Mouse (Mus musculus) ES-E14 (cell line): ENCODE measurements around the gene Serinc2. TPM values are rescaled to one million over a fixed set of nuclear protein-coding genes. Genes with fewer than 3 reads are reported as not detected.

Experiments used
- DNase-seq: peaks from one replicate; pipeline ENCODE4 v3.0.0-alpha.2; 2013; ENCODE audit warnings: low read depth, low spot score
- H3K27ac ChIP-seq: 2 replicates; pipeline ENCODE4 v1.5.1; 2012; ENCODE audit warnings: low read depth, mild to moderate bottlenecking, low read length, moderate library complexity, mixed read lengths; ENCODE audit not compliant: poor library complexity, insufficient read depth, severe bottlenecking
- H3K36me3 ChIP-seq: 2 replicates; pipeline ENCODE4 v1.6.1; 2012; ENCODE audit warnings: mild to moderate bottlenecking, low read length, moderate library complexity, mixed read lengths; ENCODE audit not compliant: control insufficient read depth, poor library complexity, insufficient read depth, severe bottlenecking
- H3K4me1 ChIP-seq, 2 experiments: fragments of 150-350 bp in 1 of 2; sonication (generic) in 1 of 2; 2 replicates each; pipeline ENCODE4 v1.6.1; 2012; ENCODE audit warnings: low read length in 2 of 2, mild to moderate bottlenecking in 1 of 2, mixed read lengths in 1 of 2; ENCODE audit not compliant: control insufficient read depth in 2 of 2, insufficient read depth in 2 of 2, poor library complexity in 1 of 2
- H3K4me3 ChIP-seq, 2 experiments: fragments of 150-350 bp in 1 of 2; sonication (generic) in 1 of 2; 2 replicates each; pipeline ENCODE4 v1.5.1; 2012; ENCODE audit warnings: low read length in 2 of 2, low read depth in 1 of 2, mild to moderate bottlenecking in 1 of 2, mixed read lengths in 1 of 2; ENCODE audit not compliant: insufficient read depth in 1 of 2, poor library complexity in 1 of 2, severe bottlenecking in 1 of 2
- H3K9ac ChIP-seq: 2 replicates; pipeline ENCODE4 v1.6.1; 2012; ENCODE audit warnings: low read depth, mild to moderate bottlenecking, low read length, mixed read lengths; ENCODE audit not compliant: poor library complexity, insufficient read depth, severe bottlenecking
- H3K9me3 ChIP-seq: fragments of 150-350 bp; sonication (generic); 2 replicates; pipeline ENCODE4 v1.6.1; 2012; ENCODE audit warnings: low read depth, mild to moderate bottlenecking, low read length; ENCODE audit not compliant: control insufficient read depth, insufficient read depth
- CHD2 ChIP-seq: IDR thresholded peaks from 2 replicates; pipeline ENCODE4 v1.6.1; 2014; ENCODE audit warnings: mild to moderate bottlenecking, low read depth, low read length, inconsistent platforms
- HCFC1 ChIP-seq: IDR thresholded peaks from 2 replicates; pipeline ENCODE4 v1.6.1; 2012; ENCODE audit warnings: low read length, inconsistent platforms, borderline replicate concordance; ENCODE audit not compliant: insufficient read depth
- MAFK ChIP-seq: IDR thresholded peaks from 2 replicates; pipeline ENCODE4 v1.6.1; 2014; ENCODE audit warnings: mild to moderate bottlenecking, low read depth, low read length, inconsistent platforms; ENCODE audit not compliant: insufficient read depth
- ZC3H11A ChIP-seq: IDR thresholded peaks from 2 replicates; pipeline ENCODE4 v1.6.1; 2012; ENCODE audit warnings: low read depth, mild to moderate bottlenecking, inconsistent platforms, low read length, borderline replicate concordance
- ZNF384 ChIP-seq: IDR thresholded peaks from 2 replicates; pipeline ENCODE4 v1.6.1; 2012; ENCODE audit warnings: low read depth, low read length, inconsistent platforms
- in situ Hi-C, 2 experiments: fragments of 600-800 bp; cut with MboI; formaldehyde crosslinking; loops; one replicate each; pipeline ENCODE4 v1.15.1; 2025; ENCODE audit warnings: low sequenced_read_pairs in 2 of 2, inconsistent platforms in 1 of 2; ENCODE audit not compliant: unreplicated experiment in 2 of 2
- total RNA-seq: library from RNA; depleted of rRNA; stranded (reverse); fragments of 300-350 nt; gene quantifications from 2 replicates; pipeline ENCODE4 v1.2.3, GENCODE M21; 2012

Serinc2 gene
- total RNA-seq, 1 experiment = 4.6 TPM

- no peak overlapping the region for H3K4me3 ChIP-seq
- in situ Hi-C loops = no loop called here
These were observed 2.3 kb downstream of the Serinc2 start for GRCm38 (mm10) chr4:130276573-130277176.

GRCm38 (mm10) chr4:130275823-130276105 is 3.2 kb downstream of the Serinc2 start:
- H3K9ac ChIP-seq = 0 out of 2 replicates have a peak overlapping the region, but pooled peaks have one; percentile 7

More at GRCm38 (mm10) chr4:130276573-130277176, 2.3 kb downstream of the Serinc2 start:
- H3K4me1 ChIP-seq = peaks cover 0 to 5% of the 10 kb centered on the region in 2 experiments; a peak in 3 of 4 replicates
- no peaks in the 10 kb centered on the region for H3K36me3 ChIP-seq
- H3K9ac ChIP-seq = no peak overlapping the region
- TF ChIP-seq CHD2 (no peak), ZC3H11A (no peak), MAFK (no peak), ZNF384 (no peak), HCFC1 (no peak)
- H3K27ac ChIP-seq = no peak overlapping the region
- no peaks in the 10 kb centered on the region for H3K9me3 ChIP-seq
- DNase-seq = no peak

GRCm38 (mm10) chr4:130275016-130275822 is 3.8 kb downstream of the Serinc2 start:
- in situ Hi-C loops = no loop called here
- Histone ChIP-seq H3K4me3 (peak overlapping the region; percentile 82 to 92), H3K36me3 (no peaks in the 10 kb centered on the region), H3K9me3 (no peaks in the 10 kb centered on the region), H3K9ac (peak overlapping the region; percentile 69), H3K4me1 (peaks cover 0 to 5% of the 10 kb centered on the region in 2 experiments; a peak in 3 of 4 replicates), H3K27ac (no peak overlapping the region)
- DNase-seq = no peak
- TF ChIP-seq MAFK = no peak
- no peak for TF ChIP-seq ZNF384
- no peak for TF ChIP-seq ZC3H11A
- TF ChIP-seq HCFC1 = no peak
- no peak for TF ChIP-seq CHD2

More at GRCm38 (mm10) chr4:130275823-130276105, 3.2 kb downstream of the Serinc2 start:
- peaks cover 0 to 5% of the 10 kb centered on the region in 2 experiments; a peak in 3 of 4 replicates for H3K4me1 ChIP-seq
- TF ChIP-seq ZNF384 = no peak
- no peak for TF ChIP-seq CHD2
- no peak for TF ChIP-seq HCFC1
- no peak for TF ChIP-seq MAFK
- TF ChIP-seq ZC3H11A = no peak
- H3K27ac ChIP-seq = no peak overlapping the region
- in situ Hi-C loops = no loop called here
- DNase-seq = no peak
- H3K4me3 ChIP-seq = peak overlapping the region; percentile 82 to 92
- no peaks in the 10 kb centered on the region for H3K36me3 ChIP-seq
- H3K9me3 ChIP-seq = no peaks in the 10 kb centered on the region

- in situ Hi-C loops = no loop called here
- TF ChIP-seq HCFC1 (no peak), MAFK (no peak), CHD2 (no peak), ZNF384 (no peak), ZC3H11A (no peak)
- no peak overlapping the region for H3K27ac ChIP-seq
- peak overlapping the region; percentile 69 for H3K9ac ChIP-seq
- no peaks in the 10 kb centered on the region for H3K9me3 ChIP-seq
- peaks cover 0 to 5% of the 10 kb centered on the region in 2 experiments; a peak in 3 of 4 replicates for H3K4me1 ChIP-seq
- no peak for DNase-seq
- no peaks in the 10 kb centered on the region for H3K36me3 ChIP-seq
- H3K4me3 ChIP-seq = peak overlapping the region; percentile 82 to 92
These were observed 4.5 kb downstream of the Serinc2 start for GRCm38 (mm10) chr4:130274346-130275015.
